Mouse (Mus musculus): ENCODE measurements around the gene Tmem158. TPM values are rescaled to one million over a fixed set of nuclear protein-coding genes. Genes with fewer than 3 reads are reported as not detected.

Gene Tmem158
- polyA plus RNA-seq, 1 experiment from 2014 or later: 0.71 TPM

- Histone ChIP-seq H3K4me3 (ENCODE audit: low read depth, low read length) (no peak overlapping the region), H3K27me3 (ENCODE audit: control insufficient read depth, insufficient read depth, low read depth, low read length) (no peaks in the 10 kb centered on the region), H3K9ac (ENCODE audit: low read depth, low read length) (no peak overlapping the region), H3K9me3 (replicated peaks; ENCODE audit: control insufficient read depth, low read length) (no peaks in the 10 kb centered on the region), H3K4me2 (ENCODE audit: low read depth, low read length) (no peak overlapping the region), H3K27ac (ENCODE audit: low read length) (no peak overlapping the region), H3K4me1 (ENCODE audit: control insufficient read depth, low read depth, low read length) (no peaks in the 10 kb centered on the region), H3K36me3 (ENCODE audit: control insufficient read depth, insufficient read depth) (no peaks in the 10 kb centered on the region)
- no peak for ATAC-seq (ENCODE audit: low read depth)
- WGBS (ENCODE audit: insufficient replicate concordance): 81% methylated on average over 5 of the region's 5 CpGs
Measured at GRCm38 (mm10) chr9:123240271-123240670, 20.3 kb downstream of the Tmem158 start.

GRCm38 (mm10) chr9:123239651-123240050 lies 20.9 kb downstream of the Tmem158 start:
- Histone ChIP-seq H3K4me1 (ENCODE audit: control insufficient read depth, low read depth, low read length) (no peaks in the 10 kb centered on the region), H3K9me3 (replicated peaks; ENCODE audit: control insufficient read depth, low read length) (no peaks in the 10 kb centered on the region), H3K36me3 (ENCODE audit: control insufficient read depth, insufficient read depth) (no peaks in the 10 kb centered on the region), H3K4me3 (ENCODE audit: low read depth, low read length) (no peak overlapping the region), H3K4me2 (ENCODE audit: low read depth, low read length) (no peak overlapping the region), H3K27ac (ENCODE audit: low read length) (no peak overlapping the region), H3K9ac (ENCODE audit: low read depth, low read length) (no peak overlapping the region), H3K27me3 (ENCODE audit: control insufficient read depth, insufficient read depth, low read depth, low read length) (no peaks in the 10 kb centered on the region)
- 45% methylated on average over 2 of the region's 2 CpGs for WGBS (ENCODE audit: insufficient replicate concordance)
- no peak for ATAC-seq (ENCODE audit: low read depth)

- ATAC-seq (ENCODE audit: low read depth): no peak
- no peak overlapping the region for H3K27ac ChIP-seq (ENCODE audit: low read length)
Measured at GRCm38 (mm10) chr9:123238256-123239045, 22.1 kb downstream of the Tmem158 start.

GRCm38 (mm10) chr9:123237739-123238138 lies 22.8 kb downstream of the Tmem158 start:
- Histone ChIP-seq H3K9ac (ENCODE audit: low read depth, low read length) (no peak overlapping the region), H3K4me1 (ENCODE audit: control insufficient read depth, low read depth, low read length) (no peaks in the 10 kb centered on the region), H3K4me2 (ENCODE audit: low read depth, low read length) (no peak overlapping the region), H3K4me3 (ENCODE audit: low read depth, low read length) (no peak overlapping the region), H3K27ac (ENCODE audit: low read length) (no peak overlapping the region), H3K9me3 (replicated peaks; ENCODE audit: control insufficient read depth, low read length) (no peaks in the 10 kb centered on the region), H3K36me3 (ENCODE audit: control insufficient read depth, insufficient read depth) (no peaks in the 10 kb centered on the region), H3K27me3 (ENCODE audit: control insufficient read depth, insufficient read depth, low read depth, low read length) (no peaks in the 10 kb centered on the region)
- 19% methylated on average over 2 of the region's 2 CpGs for WGBS (ENCODE audit: insufficient replicate concordance)
- ATAC-seq (ENCODE audit: low read depth): no peak; the same call in 1 of the 2 replicates

More at GRCm38 (mm10) chr9:123238256-123239045, 22.1 kb downstream of the Tmem158 start:
- Histone ChIP-seq H3K27me3 (ENCODE audit: control insufficient read depth, insufficient read depth, low read depth, low read length) (no peaks in the 10 kb centered on the region), H3K4me3 (ENCODE audit: low read depth, low read length) (no peak overlapping the region), H3K36me3 (ENCODE audit: control insufficient read depth, insufficient read depth) (no peaks in the 10 kb centered on the region), H3K4me2 (ENCODE audit: low read depth, low read length) (no peak overlapping the region), H3K4me1 (ENCODE audit: control insufficient read depth, low read depth, low read length) (no peaks in the 10 kb centered on the region), H3K9ac (ENCODE audit: low read depth, low read length) (no peak overlapping the region), H3K9me3 (replicated peaks; ENCODE audit: control insufficient read depth, low read length) (no peaks in the 10 kb centered on the region)
- 47% methylated on average over 4 of the region's 4 CpGs for WGBS (ENCODE audit: insufficient replicate concordance)

- H3K27me3 ChIP-seq (ENCODE audit: control insufficient read depth, insufficient read depth, low read depth, low read length): no peaks in the 10 kb centered on the region
- H3K4me2 ChIP-seq (ENCODE audit: low read depth, low read length): no peak overlapping the region
- no peak overlapping the region for H3K9ac ChIP-seq (ENCODE audit: low read depth, low read length)
- ATAC-seq (ENCODE audit: low read depth): no peak
- H3K27ac ChIP-seq (ENCODE audit: low read length): no peak overlapping the region
- no peaks in the 10 kb centered on the region for H3K9me3 ChIP-seq (replicated peaks; ENCODE audit: control insufficient read depth, low read length)
- 34% methylated on average over 3 of the region's 3 CpGs for WGBS (ENCODE audit: insufficient replicate concordance)
- no peaks in the 10 kb centered on the region for H3K36me3 ChIP-seq (ENCODE audit: control insufficient read depth, insufficient read depth)
- no peak overlapping the region for H3K4me3 ChIP-seq (ENCODE audit: low read depth, low read length)
- H3K4me1 ChIP-seq (ENCODE audit: control insufficient read depth, low read depth, low read length): no peaks in the 10 kb centered on the region
Measured at GRCm38 (mm10) chr9:123235621-123236020, 24.9 kb downstream of the Tmem158 start.

- no peak overlapping the region for H3K27ac ChIP-seq (ENCODE audit: low read length)
- ATAC-seq (ENCODE audit: low read depth): no peak
- 66% methylated on average over 4 of the region's 4 CpGs for WGBS (ENCODE audit: insufficient replicate concordance)
Measured at GRCm38 (mm10) chr9:123229826-123230225, 30.7 kb downstream of the Tmem158 start.

GRCm38 (mm10) chr9:123228671-123229070 lies 31.9 kb downstream of the Tmem158 start:
- Histone ChIP-seq H3K36me3 (ENCODE audit: control insufficient read depth, insufficient read depth) (no peaks in the 10 kb centered on the region), H3K9me3 (replicated peaks; ENCODE audit: control insufficient read depth, low read length) (no peaks in the 10 kb centered on the region), H3K27ac (ENCODE audit: low read length) (no peak overlapping the region), H3K4me2 (ENCODE audit: low read depth, low read length) (no peak overlapping the region), H3K27me3 (ENCODE audit: control insufficient read depth, insufficient read depth, low read depth, low read length) (no peaks in the 10 kb centered on the region), H3K4me3 (ENCODE audit: low read depth, low read length) (no peak overlapping the region), H3K4me1 (ENCODE audit: control insufficient read depth, low read depth, low read length) (peaks cover 30% of the 10 kb centered on the region), H3K9ac (ENCODE audit: low read depth, low read length) (no peak overlapping the region)
- no peak for ATAC-seq (ENCODE audit: low read depth)

More at GRCm38 (mm10) chr9:123229826-123230225, 30.7 kb downstream of the Tmem158 start:
- H3K4me3 ChIP-seq (ENCODE audit: low read depth, low read length): no peak overlapping the region
- no peaks in the 10 kb centered on the region for H3K36me3 ChIP-seq (ENCODE audit: control insufficient read depth, insufficient read depth)
- H3K4me1 ChIP-seq (ENCODE audit: control insufficient read depth, low read depth, low read length): peaks cover 27% of the 10 kb centered on the region
- no peak overlapping the region for H3K9ac ChIP-seq (ENCODE audit: low read depth, low read length)
- no peaks in the 10 kb centered on the region for H3K9me3 ChIP-seq (replicated peaks; ENCODE audit: control insufficient read depth, low read length)
- no peaks in the 10 kb centered on the region for H3K27me3 ChIP-seq (ENCODE audit: control insufficient read depth, insufficient read depth, low read depth, low read length)
- no peak overlapping the region for H3K4me2 ChIP-seq (ENCODE audit: low read depth, low read length)

GRCm38 (mm10) chr9:123227106-123227750 lies 33.3 kb downstream of the Tmem158 start:
- no peak overlapping the region for H3K9ac ChIP-seq (ENCODE audit: low read depth, low read length)
- peak overlapping the region; percentile 26 for H3K4me2 ChIP-seq (ENCODE audit: low read depth, low read length)
- H3K4me3 ChIP-seq (ENCODE audit: low read depth, low read length): no peak overlapping the region
- H3K36me3 ChIP-seq (ENCODE audit: control insufficient read depth, insufficient read depth): no peaks in the 10 kb centered on the region
- WGBS (ENCODE audit: insufficient replicate concordance): 41% methylated on average over 3 of the region's 3 CpGs
- H3K27ac ChIP-seq (ENCODE audit: low read length): peak overlapping the region; percentile 66; the same call in 1 of the 2 replicates
- no peaks in the 10 kb centered on the region for H3K27me3 ChIP-seq (ENCODE audit: control insufficient read depth, insufficient read depth, low read depth, low read length)
- H3K9me3 ChIP-seq (replicated peaks; ENCODE audit: control insufficient read depth, low read length): no peaks in the 10 kb centered on the region
- peak; percentile 79 for ATAC-seq (ENCODE audit: low read depth)
- peaks cover 30% of the 10 kb centered on the region for H3K4me1 ChIP-seq (ENCODE audit: control insufficient read depth, low read depth, low read length)

GRCm38 (mm10) chr9:123224863-123225431 lies 35.6 kb downstream of the Tmem158 start:
- WGBS (ENCODE audit: insufficient replicate concordance): 17% methylated on average over 2 of the region's 2 CpGs
- Histone ChIP-seq H3K27me3 (ENCODE audit: control insufficient read depth, insufficient read depth, low read depth, low read length) (no peaks in the 10 kb centered on the region), H3K9ac (ENCODE audit: low read depth, low read length) (no peak overlapping the region), H3K4me3 (ENCODE audit: low read depth, low read length) (no peak overlapping the region), H3K4me2 (ENCODE audit: low read depth, low read length) (no peak overlapping the region), H3K27ac (ENCODE audit: low read length) (peak overlapping the region; percentile 62; the same call in 1 of the 2 replicates), H3K4me1 (ENCODE audit: control insufficient read depth, low read depth, low read length) (peaks cover 30% of the 10 kb centered on the region), H3K9me3 (replicated peaks; ENCODE audit: control insufficient read depth, low read length) (no peaks in the 10 kb centered on the region), H3K36me3 (ENCODE audit: control insufficient read depth, insufficient read depth) (no peaks in the 10 kb centered on the region)
- ATAC-seq (ENCODE audit: low read depth): peak; percentile 85

All from liver, embryonic 16.5 days (tissue).